Mouse (Mus musculus): ENCODE measurements around the gene Ndufv2. TPM values are rescaled to one million over a fixed set of nuclear protein-coding genes. Genes with fewer than 3 reads are reported as not detected.
"Not testable (repeated sequence)": the region's sequence is repeated elsewhere in the genome, so short reads cannot be mapped to it uniquely, and the experiment has no call there.

Ndufv2 gene
- total RNA-seq, 1 experiment from 2014 or later: 196 TPM

DNA sequence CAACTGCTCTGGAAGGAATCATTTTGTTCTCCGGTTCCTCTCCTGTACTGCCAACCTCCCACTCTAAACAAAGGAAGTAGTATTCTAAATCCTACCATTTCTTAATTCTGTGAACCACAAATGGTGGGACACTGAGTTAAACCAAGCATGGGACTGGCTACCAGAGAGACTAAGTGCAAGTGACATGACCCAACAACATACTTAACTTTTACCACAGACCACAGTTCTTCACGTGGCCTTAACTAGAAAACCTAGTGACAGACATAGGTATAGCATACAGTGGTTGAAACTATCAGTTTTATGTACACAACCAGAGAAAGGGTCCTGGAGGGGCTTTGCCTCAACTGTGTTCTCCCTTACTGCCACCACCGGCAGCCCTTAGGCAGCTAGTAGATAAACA, 8.7 kb downstream of the Ndufv2 start:
- peak in 1 of 2 experiments; percentile 39; a peak in 1 of 4 replicates for ATAC-seq (replicated peaks in 1 of 2; ENCODE audit: insufficient read depth in 1 of 2, low FRiP score in 2 of 2, low TSS enrichment in 1 of 2, low read depth in 1 of 2, poor library complexity in 2 of 2, severe bottlenecking in 2 of 2)

DNA sequence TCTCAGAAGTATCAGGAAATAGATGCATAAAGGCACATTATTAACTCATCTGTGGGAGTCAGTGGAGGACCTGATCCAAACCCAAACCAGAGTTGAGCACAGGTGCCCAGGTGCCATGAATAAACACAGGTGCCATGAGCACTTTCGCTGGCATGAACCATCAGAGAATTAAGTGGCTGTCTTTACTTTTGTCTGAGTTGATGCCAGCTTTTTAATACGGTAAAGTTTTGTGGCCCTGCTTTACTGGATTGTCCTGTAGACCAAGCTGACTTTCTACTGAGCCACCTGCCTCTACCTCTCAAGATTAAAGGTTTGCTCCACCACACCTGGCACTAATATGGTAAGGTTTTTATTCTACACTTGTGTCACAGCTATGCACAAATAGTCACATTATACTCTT, 9.3 kb downstream of the Ndufv2 start:
- no peak for ATAC-seq (replicated peaks in 1 of 2; ENCODE audit: insufficient read depth in 1 of 2, low FRiP score in 2 of 2, low TSS enrichment in 1 of 2, low read depth in 1 of 2, poor library complexity in 2 of 2, severe bottlenecking in 2 of 2)

DNA sequence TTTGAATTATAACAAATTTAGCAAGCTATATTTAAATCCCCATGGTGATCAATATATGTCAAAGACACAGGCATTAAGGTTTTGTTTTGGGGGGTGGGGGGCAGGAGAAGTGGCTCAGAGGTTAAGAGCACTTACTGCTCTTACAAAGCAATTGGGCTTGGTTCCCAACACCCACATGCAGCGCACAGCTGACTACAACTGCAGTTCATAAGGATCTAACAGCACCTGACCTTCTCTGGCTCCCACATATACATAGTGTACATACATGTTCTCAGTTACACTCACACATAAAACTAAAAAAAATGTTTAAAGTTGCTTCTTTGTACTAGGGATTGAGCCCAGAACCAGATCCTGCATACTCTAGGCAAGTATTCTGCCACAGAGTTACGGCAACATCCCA, 10.0 kb downstream of the Ndufv2 start:
- ATAC-seq (replicated peaks in 1 of 2; ENCODE audit: insufficient read depth in 1 of 2, low FRiP score in 2 of 2, low TSS enrichment in 1 of 2, low read depth in 1 of 2, poor library complexity in 2 of 2, severe bottlenecking in 2 of 2): no peak

DNA sequence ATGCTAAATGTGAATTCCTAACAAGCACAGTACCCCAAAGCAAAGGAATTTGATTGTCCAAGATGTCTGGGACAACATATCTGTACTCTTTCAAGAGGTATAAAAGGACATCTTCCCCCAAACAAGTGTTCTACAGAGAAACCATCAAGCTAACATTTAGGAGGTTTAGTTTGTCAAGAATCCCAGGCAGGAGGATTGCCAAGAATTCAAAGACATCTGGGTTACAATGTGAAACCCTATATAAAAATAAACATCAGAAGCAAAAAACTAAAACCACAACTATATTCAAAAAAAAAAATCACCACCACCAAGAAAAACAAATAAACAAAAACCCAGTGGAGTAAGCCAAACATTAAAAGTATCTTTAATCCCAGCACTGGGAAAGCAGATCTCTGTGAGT, 11.1 kb downstream of the Ndufv2 start:
- no peak for ATAC-seq (replicated peaks in 1 of 2; ENCODE audit: insufficient read depth in 1 of 2, low FRiP score in 2 of 2, low TSS enrichment in 1 of 2, low read depth in 1 of 2, poor library complexity in 2 of 2, severe bottlenecking in 2 of 2)

DNA sequence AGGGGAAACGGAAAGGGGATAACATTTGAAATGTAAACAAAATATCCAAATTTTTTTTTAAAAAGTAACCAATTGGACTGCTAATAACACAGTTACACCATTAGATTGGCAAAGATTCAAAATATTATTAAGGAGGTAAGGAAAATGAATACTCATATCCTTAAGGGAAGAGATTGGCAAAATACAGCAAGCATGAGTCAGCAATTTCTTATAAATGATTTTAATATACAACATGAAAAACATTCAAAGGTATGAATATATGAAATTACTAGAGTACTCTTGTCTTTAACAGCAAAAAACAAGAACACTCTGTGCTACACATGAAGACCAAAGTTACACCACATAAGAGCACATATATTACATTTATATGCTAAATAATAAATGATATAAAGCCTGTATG, 16.3 kb downstream of the Ndufv2 start:
- ATAC-seq (replicated peaks in 1 of 2; ENCODE audit: insufficient read depth in 1 of 2, low FRiP score in 2 of 2, low TSS enrichment in 1 of 2, low read depth in 1 of 2, poor library complexity in 2 of 2, severe bottlenecking in 2 of 2): no peak

DNA sequence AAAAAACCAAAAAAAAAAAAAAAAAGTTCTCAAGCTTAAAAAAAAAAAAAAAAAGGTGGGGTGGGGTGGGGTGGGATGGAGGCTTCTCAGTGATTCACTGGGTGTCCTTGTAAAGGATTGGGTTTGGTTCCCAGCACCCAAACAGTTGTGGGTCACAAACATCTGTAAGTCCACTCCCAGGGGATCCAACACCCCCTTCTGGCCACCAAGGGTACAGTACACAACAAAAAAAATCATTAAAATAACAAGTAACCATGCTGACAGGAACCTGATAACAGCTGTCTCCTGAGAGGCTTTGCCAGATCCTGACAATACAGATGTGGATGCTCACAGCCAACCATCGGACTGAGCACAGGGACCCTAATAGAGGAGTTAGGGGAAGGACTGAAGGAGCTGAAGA, 16.9 kb downstream of the Ndufv2 start:
- no peak for ATAC-seq (replicated peaks in 1 of 2; ENCODE audit: insufficient read depth in 1 of 2, low FRiP score in 2 of 2, low TSS enrichment in 1 of 2, low read depth in 1 of 2, poor library complexity in 2 of 2, severe bottlenecking in 2 of 2)

DNA sequence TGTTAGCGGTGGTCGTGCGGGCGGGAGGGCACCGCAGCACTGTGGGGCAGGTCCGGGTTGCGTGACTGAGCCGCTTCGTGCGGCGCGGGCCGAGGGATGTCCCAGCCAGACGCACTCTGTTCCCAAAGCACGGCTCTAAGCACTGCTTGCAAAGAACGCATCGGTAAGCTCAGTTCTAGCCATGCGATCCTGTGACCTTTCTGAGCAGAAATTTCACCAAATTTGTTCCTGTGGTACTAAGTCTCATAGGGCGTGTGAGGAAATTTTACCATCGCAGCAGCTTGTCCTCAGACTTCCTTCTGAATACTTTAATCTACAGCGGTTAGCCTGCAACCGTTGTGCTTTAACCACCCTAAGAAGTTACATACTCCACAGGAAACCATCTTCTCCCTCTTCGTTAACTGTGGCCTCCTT, 23.9 kb downstream of the Ndufv2 start:
- peak; percentile 12 to 29; a peak in 3 of 4 replicates for ATAC-seq (replicated peaks in 1 of 2; ENCODE audit: insufficient read depth in 1 of 2, low FRiP score in 2 of 2, low TSS enrichment in 1 of 2, low read depth in 1 of 2, poor library complexity in 2 of 2, severe bottlenecking in 2 of 2)

DNA sequence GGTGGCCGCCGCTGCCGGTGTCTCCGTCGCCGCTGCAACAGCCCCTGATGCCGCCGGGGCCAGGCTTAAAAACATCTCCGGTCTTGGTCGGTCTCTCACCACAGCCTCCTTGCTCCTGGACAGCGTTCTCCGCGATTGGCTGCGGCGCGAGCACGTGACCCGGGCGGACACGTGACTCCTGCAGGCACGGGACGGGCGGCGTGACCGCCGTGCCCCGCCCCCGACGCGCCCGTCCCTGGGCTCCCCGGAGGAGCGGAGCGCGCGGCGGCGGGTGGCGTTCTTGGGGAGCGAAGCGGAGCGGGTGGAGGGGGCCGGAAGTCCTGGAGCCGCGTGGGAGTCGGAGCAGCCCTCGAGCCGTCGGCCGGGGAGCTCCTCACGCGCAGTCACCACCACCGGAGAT, 24.4 kb downstream of the Ndufv2 start, which contains the start of gene Ankrd12:
TSS of gene Ankrd12 (minus strand) at position 156 of the 400 bp plus-strand sequence.
- ATAC-seq (replicated peaks in 1 of 2; ENCODE audit: insufficient read depth in 1 of 2, low FRiP score in 2 of 2, low TSS enrichment in 1 of 2, low read depth in 1 of 2, poor library complexity in 2 of 2, severe bottlenecking in 2 of 2): peak; percentile 75 to 83

DNA sequence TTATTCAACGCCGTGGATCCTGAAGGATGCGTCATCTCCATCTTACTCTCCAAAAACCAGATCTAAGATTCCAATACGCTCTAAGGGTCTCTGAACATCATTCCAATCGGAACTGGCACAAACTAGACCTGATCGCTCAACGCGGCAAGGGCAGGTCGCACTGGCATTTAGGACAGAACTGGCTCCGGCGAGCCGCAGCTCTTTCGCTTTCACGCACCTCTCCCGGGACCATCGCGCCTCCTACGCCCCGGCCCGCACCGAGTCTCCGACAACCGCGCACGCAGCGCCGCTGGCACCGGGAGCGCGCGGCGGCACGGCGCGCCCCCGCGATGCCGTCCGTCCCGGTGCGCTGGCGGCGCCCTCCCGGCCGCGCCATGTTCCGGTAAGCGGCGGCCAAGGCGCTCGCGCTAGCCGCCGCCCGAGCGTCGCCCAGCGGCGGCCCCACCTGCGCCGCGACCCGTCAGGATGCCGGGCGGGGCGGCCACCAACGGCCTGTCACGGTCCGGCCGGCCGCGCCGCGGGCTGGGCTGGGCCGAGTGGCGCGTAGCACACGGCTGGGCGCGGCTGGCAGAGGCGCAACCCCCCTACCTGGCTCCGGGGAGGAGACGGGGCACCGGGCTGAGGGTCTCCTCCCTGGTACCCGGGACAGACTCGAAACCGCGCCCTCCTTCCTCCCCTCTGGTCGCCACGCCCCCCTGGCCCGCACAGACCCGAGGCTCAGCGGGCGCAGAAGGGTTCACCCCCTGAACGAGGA, 25.0 kb downstream of the Ndufv2 start:
- peak; percentile 39 to 58 for ATAC-seq (replicated peaks in 1 of 2; ENCODE audit: insufficient read depth in 1 of 2, low FRiP score in 2 of 2, low TSS enrichment in 1 of 2, low read depth in 1 of 2, poor library complexity in 2 of 2, severe bottlenecking in 2 of 2)

DNA sequence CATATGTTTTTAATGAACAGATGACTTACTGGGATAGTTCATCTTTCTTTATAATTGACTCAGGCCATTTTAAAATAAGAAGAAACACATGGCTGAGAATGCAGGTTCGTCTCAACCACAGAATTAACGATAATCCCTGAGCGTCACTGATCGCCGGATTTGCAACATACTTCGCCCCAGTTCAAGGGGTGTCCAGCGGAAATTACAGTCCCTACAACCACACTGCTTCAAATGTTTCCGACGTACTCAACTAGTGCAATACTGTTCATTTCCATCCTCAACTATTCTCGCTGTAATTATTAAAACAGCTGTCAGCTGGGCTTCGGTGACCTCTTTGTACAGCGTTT, 25.6 kb downstream of the Ndufv2 start:
- ATAC-seq (replicated peaks in 1 of 2; ENCODE audit: insufficient read depth in 1 of 2, low FRiP score in 2 of 2, low TSS enrichment in 1 of 2, low read depth in 1 of 2, poor library complexity in 2 of 2, severe bottlenecking in 2 of 2): peak; percentile 27 to 39; a peak in 2 of 4 replicates

DNA sequence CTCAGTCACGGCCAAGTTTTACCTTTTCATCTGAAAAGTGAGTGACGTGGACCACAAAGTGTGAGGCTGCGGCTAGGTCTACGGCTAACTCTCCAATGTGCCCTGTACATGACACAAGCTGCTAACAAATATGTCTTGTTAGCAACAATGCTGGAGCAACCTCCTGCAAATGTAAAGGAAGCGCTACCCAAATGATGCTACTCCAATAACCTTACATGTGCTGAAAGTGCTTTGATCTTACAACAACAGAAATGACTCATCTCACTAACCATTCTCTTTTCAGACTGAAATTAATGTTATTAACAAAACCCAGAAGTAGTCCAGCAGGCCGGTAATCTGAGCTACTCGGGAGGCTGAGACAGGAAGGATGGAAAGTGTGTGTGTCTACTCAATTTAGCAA, 27.4 kb downstream of the Ndufv2 start:
- ATAC-seq (replicated peaks in 1 of 2; ENCODE audit: insufficient read depth in 1 of 2, low FRiP score in 2 of 2, low TSS enrichment in 1 of 2, low read depth in 1 of 2, poor library complexity in 2 of 2, severe bottlenecking in 2 of 2): no peak

DNA sequence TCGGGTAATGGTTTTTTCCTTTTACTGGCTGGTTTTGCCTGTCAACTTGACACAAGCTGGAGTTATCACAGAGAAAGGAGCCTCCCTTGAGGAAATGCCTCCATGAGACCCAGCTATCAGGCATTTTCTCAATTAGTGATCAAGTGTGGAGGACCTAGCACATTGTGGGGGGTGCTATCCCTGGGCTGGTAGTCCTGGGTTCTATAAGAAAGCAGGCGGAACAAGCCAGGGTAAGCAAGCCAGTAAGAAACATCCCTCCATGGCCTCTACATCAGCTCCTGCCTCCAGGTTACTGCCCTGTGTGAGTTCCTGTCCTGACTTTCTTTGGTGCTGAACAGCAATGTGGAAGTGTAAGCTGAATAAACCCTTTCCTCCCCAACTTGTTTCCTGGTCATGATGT, 32.3 kb downstream of the Ndufv2 start:
- ATAC-seq (replicated peaks in 1 of 2; ENCODE audit: insufficient read depth in 1 of 2, low FRiP score in 2 of 2, low TSS enrichment in 1 of 2, low read depth in 1 of 2, poor library complexity in 2 of 2, severe bottlenecking in 2 of 2): not testable (repeated sequence)

DNA sequence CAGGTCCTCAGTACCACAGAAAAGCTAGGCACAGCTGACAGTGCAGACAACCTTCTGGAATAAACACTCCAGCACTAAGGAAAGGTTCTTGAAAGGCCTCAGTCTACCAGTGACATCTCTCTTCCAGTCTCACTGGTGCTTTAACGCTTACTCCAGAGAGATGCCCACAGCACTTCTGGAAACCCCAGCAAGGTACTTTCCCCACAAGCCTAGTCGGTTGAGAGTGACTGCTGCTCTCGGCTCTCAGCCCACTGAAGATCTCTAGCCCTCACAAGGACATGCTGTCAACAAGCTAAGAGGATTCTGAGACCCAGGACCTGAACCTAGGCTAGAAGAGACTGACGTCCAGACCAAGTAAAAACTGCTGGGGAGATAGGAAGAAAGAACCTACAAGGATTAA, 36.2 kb downstream of the Ndufv2 start:
- no peak for ATAC-seq (replicated peaks in 1 of 2; ENCODE audit: insufficient read depth in 1 of 2, low FRiP score in 2 of 2, low TSS enrichment in 1 of 2, low read depth in 1 of 2, poor library complexity in 2 of 2, severe bottlenecking in 2 of 2)

DNA sequence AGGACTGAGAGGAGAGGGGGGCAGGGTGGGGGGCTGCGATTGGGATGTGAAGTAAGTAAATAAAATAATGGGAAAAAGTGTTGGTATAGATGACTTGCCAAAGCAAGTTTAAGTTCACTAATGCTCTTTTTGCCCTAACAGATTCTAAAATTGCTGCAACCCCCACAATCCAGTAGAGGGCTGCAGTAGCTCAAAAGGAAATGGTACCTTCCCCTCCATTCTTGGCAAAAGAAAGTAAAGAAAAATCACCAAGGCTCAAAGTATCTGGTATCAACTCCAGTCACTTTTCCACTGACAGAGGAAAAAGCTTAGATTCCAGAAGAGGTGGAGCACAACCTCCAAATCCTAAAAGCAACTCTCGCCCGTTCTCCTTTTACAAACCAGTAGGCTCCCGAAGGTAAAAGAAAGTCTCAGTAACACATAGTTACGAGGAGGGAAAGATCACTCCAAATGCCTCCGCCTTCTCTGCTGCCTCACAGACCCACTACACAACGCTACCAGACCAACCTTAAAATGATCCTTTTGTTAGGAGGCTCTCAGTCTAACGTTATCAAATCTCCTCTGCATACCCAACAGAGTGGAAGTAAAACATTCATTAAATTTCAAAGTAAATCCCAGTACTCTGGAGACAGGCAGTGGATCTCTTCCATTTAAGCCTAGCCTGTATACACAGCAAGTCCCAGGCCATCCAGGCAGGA, 40.0 kb downstream of the Ndufv2 start:
- ATAC-seq (replicated peaks in 1 of 2; ENCODE audit: insufficient read depth in 1 of 2, low FRiP score in 2 of 2, low TSS enrichment in 1 of 2, low read depth in 1 of 2, poor library complexity in 2 of 2, severe bottlenecking in 2 of 2): peak in 1 of 2 experiments; percentile 70; a peak in 2 of 4 replicates

DNA sequence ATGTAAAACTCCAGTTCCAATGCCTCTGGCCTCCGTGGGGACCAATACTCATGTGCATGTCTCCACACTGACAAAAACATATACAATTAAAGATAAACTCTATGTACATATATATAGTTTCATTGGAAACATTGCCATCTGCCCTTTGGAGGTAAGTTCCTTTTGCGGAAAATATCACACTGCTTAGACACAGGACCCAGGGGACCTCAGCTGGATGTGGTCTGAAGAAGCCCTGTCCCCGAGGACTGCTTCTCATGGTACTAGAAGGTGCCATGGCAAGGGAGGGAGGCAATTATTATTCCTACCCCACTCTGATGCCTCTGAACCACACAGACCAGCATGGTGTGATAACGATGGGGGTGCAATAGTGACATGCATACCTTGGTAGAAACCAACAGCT, 43.2 kb downstream of the Ndufv2 start:
- ATAC-seq (replicated peaks in 1 of 2; ENCODE audit: insufficient read depth in 1 of 2, low FRiP score in 2 of 2, low TSS enrichment in 1 of 2, low read depth in 1 of 2, poor library complexity in 2 of 2, severe bottlenecking in 2 of 2): no peak

DNA sequence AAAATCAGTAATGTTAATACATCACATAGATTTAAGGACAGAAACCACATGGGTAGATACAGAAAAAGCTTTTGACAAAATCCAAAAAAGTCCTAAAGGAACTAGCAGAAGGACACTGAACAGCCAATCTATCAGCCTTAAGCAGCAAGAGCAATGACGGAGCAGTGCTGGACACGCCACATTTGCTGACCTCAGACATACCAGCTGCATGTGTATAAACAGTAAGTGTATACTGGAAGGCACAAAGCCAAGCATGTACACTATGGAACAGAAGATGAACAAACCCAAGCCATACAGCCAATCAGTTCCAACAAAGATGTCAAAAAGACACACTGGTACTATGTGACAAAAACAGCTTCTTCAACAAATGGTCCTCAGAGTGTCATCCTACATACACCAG, 44.2 kb downstream of the Ndufv2 start:
- no peak for ATAC-seq (replicated peaks in 1 of 2; ENCODE audit: insufficient read depth in 1 of 2, low FRiP score in 2 of 2, low TSS enrichment in 1 of 2, low read depth in 1 of 2, poor library complexity in 2 of 2, severe bottlenecking in 2 of 2)

DNA sequence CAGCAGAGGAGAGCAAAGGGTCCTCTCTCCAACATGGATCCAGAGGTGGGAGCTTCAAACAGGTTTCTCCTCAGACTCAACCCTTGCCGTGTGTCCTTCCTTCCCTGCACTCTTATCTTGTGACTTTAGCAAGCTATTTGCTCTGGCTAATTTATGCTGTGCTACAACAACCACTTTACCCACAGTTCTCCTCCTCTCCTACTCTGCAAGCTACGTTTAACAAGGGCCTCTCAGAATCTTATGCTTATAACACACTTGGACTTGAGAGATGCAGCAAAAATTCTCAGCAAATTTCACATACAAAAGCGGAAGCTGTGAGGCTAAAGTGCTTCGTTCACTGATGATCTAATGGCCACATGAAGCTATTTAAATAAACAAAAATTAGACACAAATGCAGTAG, 48.0 kb downstream of the Ndufv2 start:
- no peak for ATAC-seq (replicated peaks in 1 of 2; ENCODE audit: insufficient read depth in 1 of 2, low FRiP score in 2 of 2, low TSS enrichment in 1 of 2, low read depth in 1 of 2, poor library complexity in 2 of 2, severe bottlenecking in 2 of 2)

DNA sequence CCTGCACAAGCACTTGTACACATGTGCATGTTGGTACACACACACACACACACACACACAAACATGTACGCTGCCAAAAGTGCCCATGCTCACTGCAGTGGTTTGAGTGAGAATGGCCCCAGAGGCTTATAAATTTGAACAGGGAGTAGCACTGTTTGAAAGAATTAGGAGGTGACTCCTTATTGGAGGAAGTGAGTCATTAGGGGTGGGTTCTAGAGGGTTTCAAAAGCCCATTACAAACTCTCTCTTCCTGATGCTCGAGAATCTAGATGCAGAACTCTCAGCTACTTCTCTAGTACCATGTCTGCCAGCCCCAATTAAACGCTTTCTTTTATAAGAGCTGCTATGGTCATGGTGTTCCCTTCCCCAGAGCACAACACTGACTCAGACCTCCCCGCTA, 52.6 kb downstream of the Ndufv2 start:
- ATAC-seq (replicated peaks in 1 of 2; ENCODE audit: insufficient read depth in 1 of 2, low FRiP score in 2 of 2, low TSS enrichment in 1 of 2, low read depth in 1 of 2, poor library complexity in 2 of 2, severe bottlenecking in 2 of 2): peak in 1 of 2 experiments; percentile 15; a peak in 1 of 4 replicates

DNA sequence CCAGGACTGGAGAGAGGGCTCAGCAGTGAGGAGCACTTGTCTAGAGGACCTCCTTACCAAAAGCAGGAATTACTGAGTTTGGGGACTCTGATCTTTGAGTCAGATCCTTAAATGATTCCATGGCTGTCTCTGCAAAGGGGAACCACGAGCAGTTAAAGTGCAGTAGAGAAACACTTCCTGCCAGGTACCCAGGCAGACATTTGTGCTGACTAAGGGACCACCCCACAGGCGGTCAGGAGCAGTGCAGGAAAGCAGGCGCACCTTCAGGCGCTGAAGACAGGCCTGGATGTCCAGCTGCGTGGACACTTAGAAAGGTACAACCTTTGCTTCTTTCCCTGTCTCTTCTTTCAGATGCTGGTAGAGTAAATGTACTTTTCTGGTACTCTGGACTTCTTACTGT, 53.2 kb downstream of the Ndufv2 start:
- ATAC-seq (replicated peaks in 1 of 2; ENCODE audit: insufficient read depth in 1 of 2, low FRiP score in 2 of 2, low TSS enrichment in 1 of 2, low read depth in 1 of 2, poor library complexity in 2 of 2, severe bottlenecking in 2 of 2): peak; percentile 78 to 80

Data from hematopoietic stem cell, adult 5-6 weeks (primary cell).